Mouse (Mus musculus): ENCODE results near the gene Slc25a21.

Slc25a21 gene

DNA sequence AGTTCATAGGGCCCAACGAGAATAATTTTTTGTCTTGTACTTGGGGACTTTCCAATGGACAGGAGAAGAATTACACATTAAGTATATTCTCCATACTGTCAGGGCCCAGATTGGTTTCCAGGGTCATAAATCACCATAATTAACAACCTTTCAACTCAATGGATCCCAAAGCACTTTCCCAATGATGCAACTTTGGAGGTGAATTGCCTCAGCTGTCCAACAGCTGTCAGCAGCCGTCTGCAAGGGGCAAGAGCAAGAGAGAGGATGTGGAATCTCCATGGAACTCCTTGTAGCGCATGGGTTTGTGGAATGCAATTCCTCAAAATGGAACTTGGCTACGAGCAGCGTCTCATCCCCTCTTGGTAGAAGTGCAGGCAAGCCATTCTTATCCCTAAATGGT, 302.3 kb downstream of the Slc25a21 start:
- DNase-seq (ENCODE audit: extremely low read depth, low read depth) = no peak

GRCm38 (mm10) chr12:56890891-56891726, 306.2 kb downstream of the Slc25a21 start:
- DNase-seq (ENCODE audit: extremely low read depth, low read depth) = no peak

DNA sequence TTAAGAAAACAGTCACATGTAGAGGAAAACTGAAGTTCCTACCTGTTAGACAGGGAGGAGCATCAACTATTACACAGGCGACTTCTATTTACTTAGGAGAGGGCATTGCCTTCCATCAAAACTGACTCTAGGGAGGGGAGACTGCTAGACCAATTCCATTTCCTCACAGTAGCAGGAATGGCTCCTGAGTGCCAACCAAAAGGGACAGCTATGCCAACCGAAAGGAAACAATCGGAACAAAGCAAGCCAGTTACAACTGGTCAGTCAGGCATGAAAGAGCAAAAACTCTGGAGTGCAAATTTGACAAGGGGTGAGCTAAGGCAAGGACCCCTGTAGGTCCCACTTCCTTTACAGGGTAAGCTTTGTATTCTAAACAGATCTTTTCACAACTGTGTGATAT, 319.5 kb downstream of the Slc25a21 start:
- no peak for DNase-seq (ENCODE audit: extremely low read depth, low read depth)

GRCm38 (mm10) chr12:56876549-56876948, 320.7 kb downstream of the Slc25a21 start:
- no peak for DNase-seq (ENCODE audit: extremely low read depth, low read depth)

DNA sequence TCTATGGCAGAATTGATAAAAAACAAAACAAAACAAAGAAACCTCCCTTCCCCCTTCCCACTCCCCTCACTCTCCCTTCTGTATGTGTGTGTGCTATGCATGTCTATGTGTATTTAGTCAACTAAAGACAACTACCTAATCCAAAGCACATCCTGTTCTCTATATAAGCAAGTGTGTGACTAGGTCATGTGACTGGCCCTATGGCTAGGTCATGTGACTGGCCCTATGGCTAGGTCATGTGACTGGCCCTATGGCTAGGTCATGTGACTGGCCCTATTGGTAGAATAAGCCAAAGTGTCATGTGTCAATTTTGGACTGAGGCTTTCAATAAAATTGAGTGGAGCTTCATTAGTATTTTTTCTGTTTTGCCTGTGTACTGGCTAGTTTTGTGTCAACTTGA, 324.1 kb downstream of the Slc25a21 start:
- no peak for DNase-seq (ENCODE audit: extremely low read depth, low read depth)

GRCm38 (mm10) chr12:56870569-56870968, 326.7 kb downstream of the Slc25a21 start:
- no peak for DNase-seq (ENCODE audit: extremely low read depth, low read depth)

- no peak for DNase-seq (ENCODE audit: extremely low read depth, low read depth)
These were observed 333.3 kb downstream of the Slc25a21 start for GRCm38 (mm10) chr12:56863873-56864562.

DNA sequence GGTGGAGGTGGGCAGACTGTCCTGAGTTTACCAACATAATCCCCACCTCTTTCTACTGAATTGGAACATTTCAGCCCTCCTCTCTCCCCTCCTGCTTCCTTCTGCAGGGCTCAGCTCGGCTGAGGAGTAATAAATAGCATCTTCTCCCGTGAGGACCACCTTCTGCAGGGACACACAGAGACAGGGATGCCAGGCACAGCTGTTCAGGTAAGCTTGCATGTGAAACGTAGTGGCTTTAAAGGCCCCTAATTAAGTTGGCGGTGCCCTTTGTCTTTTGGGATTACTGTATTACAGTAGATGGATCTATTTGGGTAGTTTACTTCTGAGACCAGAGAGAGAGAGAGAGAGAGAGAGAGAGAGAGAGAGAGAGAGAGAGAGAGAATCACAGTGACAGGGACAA, 344.6 kb downstream of the Slc25a21 start:
- DNase-seq (ENCODE audit: extremely low read depth, low read depth) = no peak

- no peak for DNase-seq (ENCODE audit: extremely low read depth, low read depth)
These were observed 345.8 kb downstream of the Slc25a21 start for GRCm38 (mm10) chr12:56851464-56851863.

- no peak for DNase-seq (ENCODE audit: extremely low read depth, low read depth)
These were observed 367.3 kb downstream of the Slc25a21 start for GRCm38 (mm10) chr12:56829945-56830344.

DNA sequence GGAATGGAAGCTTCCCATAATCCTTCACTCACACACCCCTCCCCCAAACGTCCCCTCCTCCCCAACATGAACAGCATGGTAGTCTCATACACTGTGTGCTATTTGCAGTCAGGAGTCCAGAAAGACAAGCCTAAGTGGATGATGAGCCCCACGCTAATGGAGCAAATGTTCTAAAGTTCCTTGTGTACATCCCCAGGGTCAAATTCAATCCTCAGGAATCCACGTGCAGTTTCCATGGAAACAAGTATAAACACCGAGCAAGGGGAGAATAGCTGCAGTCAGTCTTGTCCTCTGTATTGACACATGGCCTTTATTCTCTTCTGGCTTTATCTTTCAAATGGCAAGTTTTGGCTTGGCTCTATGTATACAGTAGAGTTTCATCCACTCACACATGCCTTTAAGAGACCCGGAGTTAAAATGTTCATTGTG, 367.8 kb downstream of the Slc25a21 start:
- DNase-seq (ENCODE audit: extremely low read depth, low read depth) = no peak

- DNase-seq (ENCODE audit: extremely low read depth, low read depth) = no peak
These were observed 369.4 kb downstream of the Slc25a21 start for GRCm38 (mm10) chr12:56827808-56828384.

DNA sequence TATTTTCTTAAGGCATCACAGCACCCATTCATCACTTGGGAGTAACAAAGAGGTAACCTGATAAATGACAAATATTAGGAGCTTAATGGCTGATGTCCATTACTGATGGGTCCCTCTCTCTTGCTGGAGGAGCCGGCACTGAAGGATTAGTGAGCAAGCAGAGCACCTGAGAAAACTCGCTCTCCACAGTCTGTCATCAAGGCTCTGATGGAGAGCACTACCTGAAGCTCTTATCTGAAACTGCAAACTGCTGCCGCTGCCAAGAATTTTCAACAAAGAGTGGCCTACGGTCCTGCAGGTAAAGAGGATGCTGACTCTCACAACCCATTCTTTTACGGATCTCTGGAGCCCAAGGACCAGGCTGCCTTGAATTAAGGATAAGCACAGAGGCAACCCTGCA, 372.6 kb downstream of the Slc25a21 start:
- DNase-seq (ENCODE audit: extremely low read depth, low read depth) = no peak

DNA sequence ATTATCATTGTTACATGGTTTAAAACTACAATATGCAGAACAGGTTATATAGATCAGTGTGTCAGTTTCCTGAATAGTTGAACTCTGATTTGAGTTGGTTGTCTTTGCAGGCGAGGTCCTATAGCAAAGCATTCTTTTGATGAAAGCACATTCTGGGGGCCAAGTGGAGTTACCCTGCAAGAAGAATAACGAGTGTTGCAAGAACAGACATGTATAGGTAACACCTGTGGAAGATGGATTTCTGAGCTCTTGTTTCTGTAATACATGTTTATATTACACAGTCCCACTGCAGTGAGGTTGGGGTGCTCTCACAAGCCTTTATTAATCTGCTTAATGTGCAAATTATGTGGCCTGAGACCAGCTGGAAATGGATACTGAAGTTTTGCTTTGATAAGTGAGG, 375.1 kb downstream of the Slc25a21 start:
- no peak for DNase-seq (ENCODE audit: extremely low read depth, low read depth)

DNA sequence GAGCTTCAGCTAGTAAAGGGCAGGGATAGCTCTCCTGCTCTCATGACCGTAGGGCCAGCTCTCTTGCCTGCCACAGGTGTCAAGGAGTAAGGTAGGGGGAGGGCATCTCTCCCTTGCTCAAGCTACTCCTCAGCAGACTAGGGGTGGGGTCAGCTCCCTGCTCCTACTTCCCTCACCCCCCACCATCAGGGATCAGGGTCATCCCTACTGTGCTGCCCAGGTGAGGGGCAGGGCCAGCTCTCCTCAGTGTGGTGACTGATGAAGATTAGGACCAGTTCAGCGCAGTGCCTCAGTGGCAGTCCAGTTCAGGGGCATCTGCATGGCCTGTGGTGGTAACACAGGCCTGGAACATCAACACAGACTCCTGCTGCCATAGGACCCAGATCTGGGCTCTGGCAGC, 376.7 kb downstream of the Slc25a21 start:
- DNase-seq (ENCODE audit: extremely low read depth, low read depth) = no peak

DNA sequence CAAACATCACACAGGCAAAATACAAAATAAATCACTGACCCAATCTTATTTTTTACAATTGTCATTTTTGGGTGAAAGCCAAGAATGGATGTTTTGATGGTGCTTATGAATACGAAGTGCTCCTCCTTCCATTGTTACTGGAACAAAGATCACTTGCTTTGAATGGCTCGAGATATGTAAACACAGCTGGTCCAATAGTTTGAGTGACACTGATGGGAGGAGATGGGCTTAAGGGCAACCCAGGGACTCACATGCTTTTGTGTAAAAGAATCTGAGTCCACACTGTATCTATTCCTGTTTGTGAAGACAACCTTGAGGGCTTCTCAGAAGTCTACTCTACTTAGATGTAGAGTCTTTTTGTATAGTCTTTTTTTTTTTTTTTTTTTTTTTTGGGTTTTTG, 389.8 kb downstream of the Slc25a21 start:
- DNase-seq (ENCODE audit: extremely low read depth, low read depth) = no peak

DNA sequence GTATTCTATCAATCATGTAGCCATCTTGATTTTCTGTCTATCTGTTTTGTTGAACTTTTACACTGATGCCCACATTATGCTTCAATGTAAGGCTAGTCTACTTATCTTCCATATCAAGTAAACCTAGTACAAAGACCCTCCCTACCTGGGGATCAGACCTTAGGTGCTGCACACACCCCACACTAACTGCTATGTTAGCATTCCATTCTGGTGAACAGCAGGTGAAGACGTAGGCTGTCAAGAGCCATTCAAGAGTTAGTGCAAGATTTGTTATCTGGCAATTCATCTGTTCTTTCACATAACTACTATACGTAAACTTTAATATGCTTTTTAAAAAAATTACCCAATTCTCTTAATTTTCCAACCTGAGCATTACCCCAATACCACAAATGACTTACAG, 390.2 kb downstream of the Slc25a21 start:
- DNase-seq (ENCODE audit: extremely low read depth, low read depth) = no peak

DNA sequence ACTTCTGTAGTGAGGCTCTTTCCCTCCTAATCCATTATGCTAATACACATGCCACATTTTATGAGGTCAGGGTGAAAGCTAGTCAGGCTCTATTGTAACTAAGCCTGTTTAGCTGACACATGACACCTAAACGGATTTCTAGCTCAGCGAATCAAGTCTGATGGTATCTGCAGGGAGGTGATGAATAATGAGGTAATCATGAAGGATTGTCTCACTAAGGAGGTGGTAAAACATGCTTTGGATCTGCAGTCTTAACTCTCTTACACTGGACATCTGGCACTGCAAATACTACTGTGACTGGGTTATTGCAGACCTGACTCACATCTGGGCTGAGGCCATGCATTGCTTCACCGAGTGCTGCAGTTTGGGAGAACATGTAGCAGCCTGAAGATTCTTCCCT, 392.8 kb downstream of the Slc25a21 start:
- no peak for DNase-seq (ENCODE audit: extremely low read depth, low read depth)

GRCm38 (mm10) chr12:56798641-56799415, 398.4 kb downstream of the Slc25a21 start:
- DNase-seq (ENCODE audit: extremely low read depth, low read depth) = no peak

DNA sequence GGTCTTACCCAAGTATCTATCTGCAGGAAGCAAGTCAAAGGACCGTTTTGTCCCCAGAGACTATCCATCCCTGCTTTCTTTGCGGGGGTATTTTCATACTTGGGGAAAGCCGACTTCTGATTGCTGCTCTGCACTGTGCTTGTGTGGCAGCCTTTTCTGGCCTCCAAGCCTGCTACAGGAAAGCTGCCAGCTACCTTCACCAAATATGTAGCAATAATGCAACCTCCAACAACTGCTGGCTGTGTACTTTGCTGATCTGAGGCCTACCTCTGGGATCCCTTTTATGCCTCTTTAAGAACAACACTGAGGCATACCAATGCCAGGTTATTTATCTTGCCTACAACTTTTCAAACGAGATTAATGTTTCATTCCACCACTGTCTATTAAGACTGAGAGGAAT, 408.0 kb downstream of the Slc25a21 start:
- DNase-seq (ENCODE audit: extremely low read depth, low read depth) = no peak

GRCm38 (mm10) chr12:56785250-56785649, 412.0 kb downstream of the Slc25a21 start:
- no peak for DNase-seq (ENCODE audit: extremely low read depth, low read depth)

GRCm38 (mm10) chr12:56781196-56781595, 416.1 kb downstream of the Slc25a21 start:
- no peak for DNase-seq (ENCODE audit: extremely low read depth, low read depth)
